Mouse (Mus musculus): ENCODE measurements around the gene Dvl2.

Dvl2 gene

GRCm38 (mm10) chr11:70029829-70030550, 29.6 kb downstream of the Dvl2 start:
- no peak for DNase-seq

- no peak for DNase-seq
Measured at GRCm38 (mm10) chr11:70030651-70031320, 30.4 kb downstream of the Dvl2 start.

- DNase-seq: no peak
Measured at GRCm38 (mm10) chr11:70031321-70031670, 30.9 kb downstream of the Dvl2 start.

GRCm38 (mm10) chr11:70038174-70038573, 37.8 kb downstream of the Dvl2 start:
- no peak for DNase-seq

- DNase-seq: no peak
Measured at GRCm38 (mm10) chr11:70039631-70040030, 39.2 kb downstream of the Dvl2 start.

GRCm38 (mm10) chr11:70040184-70040583, 39.8 kb downstream of the Dvl2 start:
- no peak for DNase-seq

- DNase-seq: no peak
Measured at GRCm38 (mm10) chr11:70042309-70043085, 42.1 kb downstream of the Dvl2 start.

- DNase-seq: no peak
Measured at GRCm38 (mm10) chr11:70043665-70044064, 43.3 kb downstream of the Dvl2 start.

- no peak for DNase-seq
Measured at GRCm38 (mm10) chr11:70045435-70045834, 45.0 kb downstream of the Dvl2 start.

- no peak for DNase-seq
Measured at GRCm38 (mm10) chr11:70049366-70049765, 49.0 kb downstream of the Dvl2 start.

GRCm38 (mm10) chr11:70049816-70050215, 49.4 kb downstream of the Dvl2 start:
- DNase-seq: no peak

- no peak for DNase-seq
Measured at GRCm38 (mm10) chr11:70053156-70053555, 52.8 kb downstream of the Dvl2 start.

- DNase-seq: no peak
Measured at GRCm38 (mm10) chr11:70053898-70054570, 53.6 kb downstream of the Dvl2 start, which contains the start of gene Asgr1. Gene Asgr1, plus strand, starts transcription at chr11:70054085.

- DNase-seq: peak; percentile 80
Measured at GRCm38 (mm10) chr11:70055618-70056214, 55.3 kb downstream of the Dvl2 start.

GRCm38 (mm10) chr11:70057805-70058204, 57.4 kb downstream of the Dvl2 start:
- DNase-seq: peak; percentile 58

GRCm38 (mm10) chr11:70059930-70060329, 59.5 kb downstream of the Dvl2 start:
- no peak for DNase-seq

Data from kidney, postnatal 14 days (tissue).